Mouse (Mus musculus) cerebellum, adult 11 months (tissue): ENCODE measurements around the gene Ndufa11.
A peak's percentile ranks its signal among the peaks of the same experiment; 100 is the strongest.

Experiments used
- DNase-seq: peaks from one replicate; pipeline ENCODE4 v3.0.0; 2022

Gene Ndufa11

DNA sequence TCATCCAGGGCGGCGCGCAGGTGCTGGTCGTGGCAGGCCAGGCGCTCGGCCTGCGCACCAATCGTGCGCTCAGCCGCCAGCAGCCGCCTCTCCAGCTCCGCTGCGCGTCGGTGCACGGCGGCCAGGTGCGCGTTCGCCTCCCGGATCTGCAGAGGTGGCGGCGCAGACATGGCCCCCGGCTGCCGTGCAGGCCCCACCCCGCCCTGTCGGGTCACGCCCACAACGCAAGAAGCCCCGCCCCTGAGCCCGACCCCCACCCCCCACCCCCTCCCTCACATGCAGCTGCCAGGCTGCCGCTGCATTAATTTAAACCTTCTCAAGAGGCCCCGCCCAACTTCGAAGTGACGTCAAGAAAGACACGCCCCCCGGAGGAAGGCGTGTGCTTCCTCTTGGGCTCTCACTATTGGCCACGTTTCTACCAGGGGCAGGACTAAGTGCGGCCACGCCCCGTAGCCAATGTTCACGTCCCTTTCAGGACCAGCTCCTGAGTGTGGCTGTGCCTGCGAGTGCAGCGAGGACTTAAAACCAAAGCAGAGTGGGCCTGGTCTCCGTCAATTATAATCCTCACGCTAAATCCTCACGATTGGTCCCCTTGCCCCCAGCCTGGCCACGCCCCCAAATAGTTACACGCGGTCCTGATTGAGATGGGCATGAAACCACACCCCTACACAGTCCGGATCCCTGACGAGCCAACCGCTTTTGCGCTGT is 758 bp upstream of the Ndufa11 start:
- DNase-seq: peak; percentile 95

DNA sequence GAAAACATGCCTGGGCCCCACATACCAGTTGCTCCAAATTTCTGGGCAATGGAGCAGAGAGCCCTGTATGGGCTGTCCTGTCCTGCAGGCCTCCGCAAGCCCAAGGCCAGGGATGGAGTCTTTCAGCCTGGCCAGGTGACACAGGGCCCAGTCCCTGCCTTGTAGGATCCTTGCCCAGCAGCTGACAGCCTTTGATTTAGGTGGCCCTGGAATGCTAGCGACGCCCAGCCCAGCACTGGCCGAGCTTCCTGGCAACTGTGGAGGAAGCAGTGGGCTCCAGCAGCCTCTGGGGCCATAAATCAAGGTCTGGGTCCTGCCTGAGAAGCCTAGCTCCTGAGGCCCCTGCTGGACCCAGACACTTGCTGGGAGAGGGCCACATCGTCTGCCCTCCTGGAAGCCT is 4.9 kb downstream of the Ndufa11 start:
- DNase-seq: no peak

DNA sequence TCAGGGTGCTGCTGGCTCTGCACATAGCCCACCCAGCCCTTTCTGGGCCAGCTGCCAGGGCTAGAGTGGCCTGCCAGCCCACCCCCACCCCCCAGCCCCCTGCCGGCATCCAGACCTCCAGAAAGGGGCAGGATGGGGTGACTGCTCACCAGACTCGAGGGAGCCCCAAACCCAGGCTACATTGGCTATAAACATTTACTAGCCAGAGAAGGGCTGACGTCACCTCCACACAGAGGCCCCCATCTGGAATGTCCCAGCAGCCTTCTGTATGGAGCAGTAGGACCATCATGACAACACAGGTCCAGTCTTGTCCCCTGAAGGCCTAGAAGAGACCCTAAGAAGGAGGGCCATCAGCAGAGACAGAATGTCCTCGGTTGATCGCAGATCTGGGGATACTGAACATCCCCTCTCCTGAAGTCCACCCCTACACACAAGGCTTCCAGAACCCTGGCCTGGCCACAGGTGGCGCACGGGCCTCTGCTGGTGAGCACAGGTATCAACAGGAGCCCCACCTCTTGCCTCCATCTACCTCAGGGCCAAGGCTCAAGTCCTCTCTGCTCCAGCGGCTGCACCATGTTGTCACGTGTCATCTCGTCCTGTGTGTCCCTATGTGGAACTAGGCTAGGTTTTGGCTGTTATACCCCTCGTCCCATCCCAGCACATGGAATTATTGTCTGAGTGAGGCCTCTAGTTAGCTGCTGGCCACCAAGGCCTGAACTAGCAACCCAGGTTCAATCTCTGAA is 6.0 kb downstream of the Ndufa11 start:
- DNase-seq: no peak

DNA sequence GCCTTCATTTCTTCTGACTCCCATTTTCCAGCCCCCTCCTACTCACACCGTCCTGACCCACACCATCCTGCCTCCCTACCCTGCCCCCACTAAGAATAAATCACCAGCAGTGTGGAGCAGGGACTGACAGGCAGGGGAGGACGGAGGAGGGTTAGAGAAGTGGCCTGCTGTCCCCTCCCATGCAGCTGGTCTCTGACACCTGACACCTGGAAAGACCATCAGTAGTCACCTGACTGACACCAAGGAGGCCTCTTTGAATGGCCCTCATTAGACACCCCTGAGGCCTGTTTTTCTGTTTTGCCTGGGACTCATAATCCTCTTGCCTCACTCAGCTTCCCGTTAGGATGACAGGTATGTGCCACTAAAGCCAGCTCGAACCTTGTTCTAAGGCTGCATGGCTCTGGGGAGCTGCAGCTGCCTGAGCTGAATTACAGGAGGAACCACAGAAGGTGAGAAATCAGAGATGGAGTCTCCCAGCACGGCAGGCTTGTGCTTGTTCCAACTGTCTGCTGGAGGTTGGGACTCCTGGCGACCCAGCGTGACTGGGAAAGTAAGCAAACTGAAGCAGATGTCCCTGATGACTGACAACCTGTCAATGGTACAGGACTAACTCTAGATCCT is 9.6 kb downstream of the Ndufa11 start:
- DNase-seq: no peak

DNA sequence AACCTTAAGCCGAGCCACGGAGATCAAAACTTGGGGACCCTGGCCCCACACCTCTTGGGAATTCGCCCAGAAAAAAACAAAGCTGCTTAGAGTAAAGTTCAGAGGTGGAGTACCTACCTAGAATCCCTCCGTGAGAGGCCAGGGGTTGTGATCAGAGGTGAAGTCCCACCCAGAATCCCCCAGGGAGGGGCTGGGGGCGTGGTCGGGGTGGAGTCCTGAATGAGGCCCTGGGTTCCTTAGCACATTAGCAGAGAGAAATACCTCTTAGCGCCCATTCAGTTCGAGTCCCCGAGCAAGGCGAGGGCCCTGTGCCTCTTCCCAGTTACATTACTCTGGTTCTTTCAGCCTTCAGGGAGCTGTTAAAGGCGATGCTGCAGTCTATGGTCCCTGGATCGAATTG is 10.1 kb downstream of the Ndufa11 start:
- no peak for DNase-seq

DNA sequence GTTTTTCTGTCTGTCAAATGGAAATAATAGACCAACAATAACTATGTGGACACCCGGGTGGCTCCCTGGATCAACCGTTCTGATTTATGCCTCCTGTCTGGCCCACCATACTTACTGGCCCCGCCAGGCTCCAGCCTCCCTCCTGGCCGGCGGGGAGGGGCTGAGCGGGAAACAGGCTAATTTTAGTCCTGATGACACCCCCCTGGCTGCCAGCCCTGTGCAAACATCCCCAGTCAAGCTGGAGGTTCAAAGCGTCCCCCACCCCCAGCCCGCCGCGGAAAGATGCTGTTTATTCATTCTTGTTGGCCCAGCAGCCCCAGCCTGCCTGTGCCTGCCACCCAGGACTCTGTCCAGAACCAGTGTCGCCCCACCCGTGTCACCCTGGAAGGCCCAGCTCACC is 10.6 kb downstream of the Ndufa11 start:
- DNase-seq: no peak

DNA sequence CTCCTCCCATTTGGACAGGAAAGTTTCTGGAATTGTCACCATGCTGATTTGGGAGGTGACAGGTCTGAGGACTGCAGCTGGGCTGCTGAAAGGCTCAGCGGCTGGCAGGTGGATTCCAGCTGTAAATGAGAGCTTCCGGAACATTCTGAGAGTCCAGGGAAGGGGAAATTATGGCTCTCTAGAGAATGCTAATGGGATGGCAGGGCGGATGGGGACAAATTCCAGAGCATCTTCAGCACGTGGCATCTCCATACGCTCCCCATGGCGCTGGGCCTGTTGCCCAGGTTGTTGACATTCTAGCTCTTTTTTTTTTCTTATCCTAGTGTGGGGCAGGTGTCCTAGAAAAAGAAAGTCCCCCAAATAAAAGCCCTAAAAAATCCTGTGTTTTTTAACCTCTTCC is 11.6 kb downstream of the Ndufa11 start:
- DNase-seq: no peak

DNA sequence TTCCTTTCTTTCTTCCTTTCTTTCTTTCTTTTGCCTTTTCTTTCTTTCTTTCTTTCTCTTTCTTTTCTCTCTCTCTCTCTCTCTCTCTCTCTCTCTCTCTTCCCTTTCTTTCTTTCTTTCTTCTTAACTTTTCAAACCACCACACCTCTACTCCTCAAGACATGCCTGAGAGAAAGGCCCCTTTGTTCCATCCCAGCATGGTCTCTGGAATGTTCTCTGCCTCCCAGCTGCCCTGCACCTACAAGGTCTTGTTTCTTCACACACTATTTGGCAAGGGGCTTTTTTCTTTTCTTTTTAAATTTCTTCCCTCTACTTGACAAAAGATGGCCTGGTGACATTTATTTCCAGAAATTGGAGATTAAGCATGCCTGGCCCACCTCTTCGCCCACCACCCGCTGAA is 12.1 kb downstream of the Ndufa11 start:
- DNase-seq: no peak

DNA sequence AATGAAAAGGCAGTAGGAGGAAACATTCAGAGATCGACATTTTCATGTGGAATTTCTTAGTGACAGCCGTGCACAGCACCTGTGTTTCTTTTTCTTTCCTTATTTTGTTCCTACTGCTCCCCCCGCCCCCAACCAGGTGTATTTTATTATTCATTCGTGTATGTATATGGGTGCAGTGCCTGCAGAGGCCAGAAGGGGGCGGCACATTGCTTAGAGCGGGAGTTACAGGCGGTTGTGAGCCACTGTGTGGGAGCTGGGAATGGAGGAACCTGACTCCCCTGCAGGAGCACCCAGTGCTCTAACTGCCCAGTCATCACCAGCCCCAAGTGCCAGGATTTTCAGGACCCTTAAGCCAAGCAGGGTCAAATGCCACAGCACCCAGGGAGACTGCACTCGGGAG is 19.0 kb downstream of the Ndufa11 start:
- DNase-seq: no peak

DNA sequence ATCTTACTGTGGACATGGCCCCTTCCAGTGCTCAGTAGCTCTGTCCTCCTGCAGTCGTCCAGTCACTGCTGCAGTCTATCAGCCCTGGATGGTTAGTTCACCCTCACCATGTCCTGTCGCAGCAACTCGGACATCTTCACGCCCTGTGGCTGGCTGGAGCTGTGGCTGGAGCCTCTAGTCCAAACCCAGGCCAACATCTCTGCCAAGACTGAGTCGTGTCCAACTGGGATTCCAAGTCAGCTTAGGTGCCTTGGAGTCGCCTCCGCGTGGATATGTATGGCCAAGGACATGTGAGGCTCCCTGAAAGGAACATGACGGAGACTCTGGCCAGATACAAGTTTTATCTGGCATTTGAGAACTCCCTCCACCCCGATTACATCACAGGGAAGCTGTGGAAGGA is 20.7 kb downstream of the Ndufa11 start:
- DNase-seq: no peak

DNA sequence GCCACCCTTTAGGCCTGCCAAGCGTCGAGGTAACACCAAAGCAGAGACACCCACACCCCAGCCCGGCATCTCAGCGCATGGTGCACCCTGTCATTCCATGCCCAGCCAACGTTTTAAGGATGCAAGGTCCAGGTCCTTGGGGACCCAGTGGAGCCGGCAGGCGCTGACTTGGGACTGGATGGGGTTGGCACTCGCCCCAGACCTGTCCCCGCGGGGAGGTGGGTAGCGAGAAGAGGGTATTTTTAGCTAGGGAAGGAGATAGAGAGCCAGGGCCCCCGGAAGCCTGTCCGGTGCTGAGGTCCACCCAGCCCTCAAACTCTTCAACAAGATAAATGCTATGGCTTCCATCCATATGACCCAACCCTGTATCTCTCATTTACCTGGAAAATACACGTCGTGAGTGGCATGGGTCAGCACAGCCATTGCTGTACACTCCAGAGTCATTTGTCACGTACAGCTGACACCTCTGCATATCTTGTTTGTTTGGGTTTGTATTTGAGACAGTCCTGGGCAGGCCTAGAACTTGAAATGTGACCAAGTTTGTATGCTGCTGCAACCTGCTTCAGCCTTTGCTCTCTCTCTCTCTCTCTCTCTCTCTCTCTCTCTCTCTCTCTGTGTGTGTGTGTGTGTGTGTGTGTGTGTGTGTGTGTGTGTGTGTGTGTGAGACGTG is 22.7 kb downstream of the Ndufa11 start:
- DNase-seq: no peak

DNA sequence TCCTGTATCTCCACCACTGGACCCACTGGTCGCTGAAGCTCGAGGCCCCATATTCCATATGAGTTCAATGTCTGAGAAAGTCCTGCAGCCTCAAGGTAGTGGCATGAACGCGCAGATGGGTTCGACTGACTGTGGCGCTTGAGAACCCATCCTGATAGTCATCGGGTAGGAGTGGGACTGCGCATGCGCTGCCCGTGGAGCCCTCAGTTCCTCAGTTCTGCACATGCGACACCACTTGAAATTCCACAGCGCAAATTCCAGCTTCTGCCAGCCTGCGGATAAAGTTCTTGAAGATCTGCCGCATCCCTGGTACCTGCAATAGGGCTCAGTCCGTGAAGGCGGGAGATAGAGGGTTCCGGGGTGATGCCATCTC is 23.2 kb downstream of the Ndufa11 start:
- no peak for DNase-seq

DNA sequence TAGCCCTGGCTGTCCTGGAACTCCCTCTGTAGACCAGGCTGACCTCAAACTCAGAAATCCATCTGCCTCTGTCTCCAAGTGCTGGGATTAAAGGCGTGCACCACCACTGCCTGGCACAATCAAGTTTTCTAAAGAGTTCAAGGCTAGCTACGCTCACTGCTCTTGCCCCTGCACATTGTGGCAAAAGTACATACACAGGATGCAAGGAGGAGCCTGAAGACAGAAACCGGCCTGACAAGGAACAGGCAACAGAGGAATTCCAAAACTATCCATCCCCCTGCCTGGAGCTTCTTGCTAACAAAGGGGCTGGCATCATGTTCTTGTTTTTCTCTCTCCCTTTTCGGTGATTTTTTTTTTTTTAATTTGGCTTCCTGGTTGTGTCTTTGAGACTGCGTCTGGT is 26.6 kb downstream of the Ndufa11 start:
- DNase-seq: no peak

DNA sequence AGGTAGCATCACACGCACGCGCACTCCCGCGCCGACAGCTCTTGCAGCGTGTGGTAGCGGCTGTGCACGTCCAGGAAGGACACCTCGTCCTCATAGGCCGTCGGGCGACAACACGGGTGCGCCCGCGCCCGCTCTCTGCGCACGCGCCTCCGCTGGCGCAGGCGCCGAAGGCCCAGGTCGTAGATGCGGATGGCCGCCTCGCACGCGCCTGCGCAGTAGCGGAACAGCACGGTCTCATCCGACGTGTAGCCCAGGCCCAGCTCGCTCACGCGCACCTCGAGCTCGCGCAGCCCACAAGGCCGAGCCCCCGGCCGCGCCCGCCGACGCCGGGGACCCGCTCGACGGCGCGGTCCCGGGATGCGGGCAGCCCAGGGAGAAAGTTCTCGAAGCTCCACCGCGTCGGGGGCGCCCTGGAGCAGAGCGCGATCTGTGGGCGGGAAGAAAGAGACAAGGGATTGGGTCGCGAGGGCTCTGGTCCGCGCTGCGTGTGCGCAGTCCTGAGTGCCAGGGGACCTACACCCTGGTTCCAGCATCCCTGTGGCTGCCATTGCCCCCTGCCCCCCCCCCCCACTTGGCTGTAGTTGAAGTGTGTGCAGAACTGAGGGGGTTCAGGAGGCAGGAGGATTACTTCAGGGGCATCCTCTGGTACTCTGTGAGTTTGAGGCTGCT is 34.0 kb downstream of the Ndufa11 start:
- no peak for DNase-seq

DNA sequence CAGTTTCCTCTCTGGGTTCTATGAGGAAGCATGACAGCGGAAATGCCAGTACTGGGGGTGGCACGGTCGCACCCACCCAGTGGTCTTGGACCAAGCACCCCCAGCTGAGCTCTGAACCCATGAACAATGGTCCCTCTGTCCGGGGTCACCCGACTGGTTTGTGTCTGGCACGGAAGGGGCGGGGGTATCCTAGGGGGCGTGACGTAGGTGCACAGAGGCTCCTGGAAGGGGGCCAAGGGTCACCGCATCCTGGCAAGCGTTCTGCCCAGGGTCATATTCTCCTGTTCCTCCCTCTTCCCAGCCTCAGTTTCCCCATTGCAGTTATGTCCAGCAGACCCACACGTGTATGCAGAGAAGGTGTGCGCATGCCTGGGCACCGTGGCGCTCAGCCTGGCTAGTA is 35.9 kb downstream of the Ndufa11 start:
- no peak for DNase-seq

DNA sequence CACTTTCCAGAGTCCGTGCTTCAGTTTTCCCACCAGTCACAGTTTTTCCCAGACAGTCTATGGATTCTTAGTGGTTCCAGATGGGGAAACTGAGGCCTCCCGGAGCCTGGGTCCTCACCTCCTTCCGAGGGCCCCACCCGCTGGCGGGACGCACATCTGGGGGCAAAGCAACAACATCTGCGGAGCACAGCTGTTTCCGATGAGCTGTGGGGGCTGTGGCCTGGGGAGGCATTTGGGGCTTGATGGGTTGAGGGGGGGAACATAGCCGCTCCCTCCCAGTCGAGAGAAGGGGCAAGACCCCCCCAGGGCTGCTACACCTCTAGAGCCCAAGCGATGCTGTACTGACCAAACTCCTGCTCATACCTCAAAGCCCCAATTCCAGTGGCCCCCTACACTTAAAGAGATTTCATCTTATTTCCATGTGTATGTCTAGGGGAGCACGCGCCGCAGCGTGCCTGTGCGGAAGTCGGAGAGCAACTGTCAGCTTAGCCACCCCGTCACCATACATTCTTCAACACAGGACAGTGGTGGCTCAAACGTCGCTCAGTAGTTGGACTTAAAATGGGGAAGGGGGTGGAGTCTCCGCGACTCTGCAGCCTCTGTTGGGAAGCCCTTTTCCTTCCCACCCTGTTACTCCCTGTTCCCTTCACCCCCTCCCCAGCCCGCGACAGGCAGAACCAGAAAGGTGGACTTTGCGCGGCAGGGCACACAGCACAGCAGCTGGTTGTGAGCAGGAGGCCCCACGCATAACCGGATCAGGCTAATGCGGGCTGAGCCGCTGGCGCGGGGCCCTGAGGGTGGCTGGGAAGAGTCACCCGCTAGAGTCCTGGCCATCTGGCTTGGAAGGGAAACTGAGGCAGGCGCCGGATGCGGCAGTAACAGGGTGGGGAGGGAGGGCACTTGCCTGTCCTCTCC is 37.0 kb downstream of the Ndufa11 start:
- no peak for DNase-seq

DNA sequence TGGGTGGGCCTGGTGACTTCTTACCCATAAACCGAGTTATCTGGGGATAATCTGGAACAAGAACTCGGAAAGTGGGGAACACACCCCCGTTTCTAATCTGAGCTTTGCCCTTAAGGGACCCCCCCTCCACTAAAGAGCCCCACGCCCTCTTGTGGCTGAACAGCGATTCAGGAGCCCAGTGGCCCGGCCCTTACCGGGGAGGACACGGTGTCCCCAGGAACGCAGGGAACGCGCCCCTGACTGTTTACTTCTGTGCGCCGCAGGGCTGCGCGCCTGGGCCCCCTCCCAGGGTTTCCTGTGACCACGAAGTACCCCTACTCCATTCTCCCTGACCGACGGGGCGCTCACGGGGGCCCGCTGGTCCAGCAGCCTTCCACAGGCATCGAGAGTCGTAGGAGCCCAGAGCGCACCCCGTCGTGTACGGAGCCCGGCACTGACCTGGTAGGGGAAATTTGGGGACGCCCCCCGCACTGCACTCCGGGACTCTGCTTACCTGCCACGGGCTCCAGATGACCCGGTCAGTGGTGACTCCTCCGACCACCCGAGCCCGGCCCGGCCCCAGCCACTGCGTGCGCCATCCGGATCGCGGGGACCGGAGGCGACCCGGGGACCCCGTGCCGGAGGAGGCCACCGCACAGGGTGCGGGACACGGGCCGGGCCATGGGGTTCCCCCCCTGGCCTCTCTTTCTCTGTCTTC is 39.3 kb downstream of the Ndufa11 start:
- no peak for DNase-seq

DNA sequence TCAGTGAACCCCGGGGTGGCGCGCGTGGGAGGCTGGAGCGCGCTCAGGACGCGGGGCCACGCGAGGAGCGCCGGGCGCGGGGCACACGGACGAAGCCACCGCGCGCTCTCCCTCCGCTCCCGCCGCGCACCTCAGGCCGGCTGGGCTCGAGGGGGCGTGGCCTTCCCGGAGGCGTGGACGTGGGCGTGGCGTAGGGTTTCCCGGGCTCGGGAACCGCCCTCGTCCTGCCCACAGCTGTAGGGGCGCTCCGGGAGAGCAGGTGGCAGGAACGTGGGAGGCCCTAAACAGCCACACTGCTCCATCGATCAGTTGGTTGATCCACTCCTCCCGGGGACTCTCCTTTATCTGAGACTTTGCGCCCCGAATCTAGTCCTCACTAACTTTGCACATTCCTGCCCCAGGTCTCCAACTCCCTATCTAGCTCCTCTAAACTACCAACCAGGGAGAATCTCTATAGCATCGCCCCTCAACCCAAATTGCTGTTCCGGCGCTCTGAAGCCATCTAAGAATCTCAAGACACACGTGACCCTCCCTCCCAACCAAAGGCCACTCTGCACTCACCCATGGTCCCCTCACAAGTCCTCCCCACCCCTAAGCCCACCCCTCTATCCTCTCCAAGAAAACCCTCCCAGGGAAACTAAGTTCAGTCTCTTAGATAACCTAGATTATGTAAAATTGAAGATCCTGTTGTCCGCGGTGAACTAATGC is 40.0 kb downstream of the Ndufa11 start, which contains the start of gene Nrtn:
Gene Nrtn, minus strand, starts transcription at position 115 of the 708 bp plus-strand sequence.
- peak; percentile 32 for DNase-seq

DNA sequence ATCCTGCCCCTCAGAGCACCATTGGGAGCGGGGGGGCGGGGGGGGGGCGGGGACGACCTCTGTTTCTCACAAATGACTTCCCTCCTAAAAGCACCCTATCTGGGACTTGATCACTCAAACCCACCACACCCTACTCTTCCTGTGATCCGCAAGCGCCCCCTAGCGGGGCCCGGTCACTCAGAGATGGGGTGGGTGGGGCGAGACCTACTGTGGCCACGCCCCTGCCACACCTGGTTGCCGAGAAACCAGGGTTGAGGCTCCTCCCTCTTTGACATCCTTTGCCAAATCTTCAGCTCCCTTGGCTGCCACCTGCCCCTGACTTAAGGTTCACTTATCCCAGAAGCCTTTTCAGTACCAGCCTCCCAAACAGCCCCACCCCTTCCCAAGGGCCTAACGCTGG is 40.6 kb downstream of the Ndufa11 start:
- DNase-seq: peak; percentile 55

DNA sequence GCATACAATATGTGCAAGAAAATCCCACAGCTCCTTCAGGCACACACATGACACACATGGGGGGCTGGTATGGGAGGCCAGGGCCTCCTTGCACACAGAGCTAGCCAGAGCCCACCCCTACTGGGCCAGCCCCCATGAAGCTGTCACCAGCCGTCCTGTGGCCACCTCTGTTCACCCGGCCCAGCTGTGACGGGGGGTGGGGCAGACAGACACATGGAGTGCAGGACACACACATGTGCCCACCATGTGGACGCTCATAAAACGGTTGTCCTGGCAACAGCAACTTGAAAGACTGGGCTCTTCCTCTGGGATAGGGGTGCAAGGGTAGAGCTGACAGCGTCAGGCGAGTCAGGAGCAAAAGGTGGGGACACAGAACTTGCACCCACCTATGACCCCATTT is 41.7 kb downstream of the Ndufa11 start:
- no peak for DNase-seq

DNA sequence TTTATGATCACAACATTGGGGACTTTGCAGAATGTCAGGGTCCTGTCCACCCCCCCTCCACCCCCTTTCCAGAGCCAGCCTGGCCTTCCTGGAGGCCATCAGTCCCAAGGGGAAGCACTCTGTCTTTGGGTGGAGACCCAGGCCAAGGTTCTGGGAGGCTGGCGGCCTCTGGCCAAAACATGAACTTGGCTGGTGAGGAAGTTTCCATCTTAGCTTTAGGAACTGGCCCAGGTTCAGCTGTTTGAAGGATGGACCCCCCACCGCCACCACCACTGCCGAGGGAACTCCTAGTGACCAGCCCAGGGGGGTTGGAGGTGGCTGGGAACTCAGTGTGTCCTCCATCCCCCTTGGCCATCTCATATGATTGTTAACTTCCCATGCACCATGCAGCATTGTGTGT is 43.5 kb downstream of the Ndufa11 start:
- DNase-seq: peak; percentile 51
